Mouse (Mus musculus) cerebellum, postnatal 36 days (tissue): ENCODE measurements around the gene Tmem109.
A peak's percentile ranks its signal among the peaks of the same experiment; 100 is the strongest.

Experiments used
- DNase-seq, 2 experiments: peaks; one replicate each; pipeline ENCODE4 v3.0.0; 2021 to 2022; ENCODE audit warnings: mixed read lengths in 2 of 2

Gene Tmem109

GRCm38 (mm10) chr19:10880975-10881425 lies 801 bp downstream of the Tmem109 start:
- DNase-seq, result no peak

- peak; percentile 65 to 70 for DNase-seq
Measured at GRCm38 (mm10) chr19:10880085-10880974, 1.5 kb downstream of the Tmem109 start.

GRCm38 (mm10) chr19:10878201-10878837 lies 3.5 kb downstream of the Tmem109 start:
- peak; percentile 65 to 76 for DNase-seq

GRCm38 (mm10) chr19:10871328-10871961 lies 10.4 kb downstream of the Tmem109 start:
- peak in 1 of 2 experiments; percentile 51 for DNase-seq

GRCm38 (mm10) chr19:10870676-10871075 lies 11.1 kb downstream of the Tmem109 start:
- DNase-seq, result no peak

GRCm38 (mm10) chr19:10869886-10870527 lies 11.8 kb downstream of the Tmem109 start, which contains the start of gene Tmem132a:
Tmem132a (minus strand) TSS chr19:10869940.
- peak; percentile 43 to 71 for DNase-seq

GRCm38 (mm10) chr19:10869241-10869885 lies 12.4 kb downstream of the Tmem109 start:
- DNase-seq, result peak; percentile 93

- DNase-seq, result peak in 1 of 2 experiments; percentile 53
Measured at GRCm38 (mm10) chr19:10868623-10869141, 13.1 kb downstream of the Tmem109 start.

- DNase-seq, result no peak
Measured at GRCm38 (mm10) chr19:10867946-10868622, 13.7 kb downstream of the Tmem109 start.

- peak; percentile 73 to 75 for DNase-seq
Measured at GRCm38 (mm10) chr19:10866351-10866750, 15.4 kb downstream of the Tmem109 start.

GRCm38 (mm10) chr19:10860072-10860497 lies 21.7 kb downstream of the Tmem109 start:
- no peak for DNase-seq

GRCm38 (mm10) chr19:10856520-10856919 lies 25.3 kb downstream of the Tmem109 start:
- no peak for DNase-seq

GRCm38 (mm10) chr19:10855422-10855821 lies 26.4 kb downstream of the Tmem109 start:
- DNase-seq, result no peak

GRCm38 (mm10) chr19:10847311-10848087 lies 34.3 kb downstream of the Tmem109 start:
- DNase-seq, result no peak

GRCm38 (mm10) chr19:10846150-10846549 lies 35.7 kb downstream of the Tmem109 start:
- DNase-seq, result no peak

- DNase-seq, result no peak
Measured at GRCm38 (mm10) chr19:10845454-10845853, 36.3 kb downstream of the Tmem109 start.

- DNase-seq, result no peak
Measured at GRCm38 (mm10) chr19:10844206-10844605, 37.6 kb downstream of the Tmem109 start.

GRCm38 (mm10) chr19:10842914-10843313 lies 38.9 kb downstream of the Tmem109 start:
- no peak for DNase-seq

GRCm38 (mm10) chr19:10841721-10842626 lies 39.8 kb downstream of the Tmem109 start:
- no peak for DNase-seq
